Mouse (Mus musculus): ENCODE results near the gene Olfr204. TPM values are rescaled to one million over a fixed set of nuclear protein-coding genes. Genes with fewer than 3 reads are reported as not detected.
"Not testable (repeated sequence)": the region's sequence is repeated elsewhere in the genome, so short reads cannot be mapped to it uniquely, and the experiment has no call there.

The Olfr204 gene
- polyA plus RNA-seq, 1 experiment from 2014 or later: not detected

GRCm38 (mm10) chr16:59280542-59280941 lies 37.5 kb downstream of the Olfr204 start:
- Histone ChIP-seq H3K36me3 (ENCODE audit: control insufficient read depth, insufficient read depth, low read length) (no peaks in the 10 kb centered on the region), H3K27ac (ENCODE audit: low read depth, low read length) (no peak overlapping the region)
- WGBS: 81% methylated on average over 3 of the region's 3 CpGs

GRCm38 (mm10) chr16:59272532-59272931 lies 45.5 kb downstream of the Olfr204 start, which contains the start of gene Olfr201:
Gene Olfr201 (minus strand): TSS chr16:59272632.
- ATAC-seq; H3K27ac ChIP-seq (ENCODE audit: low read depth, low read length); H3K4me2 ChIP-seq (ENCODE audit: low read length); H3K36me3 ChIP-seq (ENCODE audit: control insufficient read depth, insufficient read depth, low read length); H3K4me1 ChIP-seq (ENCODE audit: control insufficient read depth, insufficient read depth, low read depth, low read length); H3K9me3 ChIP-seq (ENCODE audit: control insufficient read depth, low read length); H3K9ac ChIP-seq (ENCODE audit: low read depth, low read length); H3K27me3 ChIP-seq (replicated peaks; ENCODE audit: control insufficient read depth, insufficient read depth, low read length); H3K4me3 ChIP-seq (ENCODE audit: low read length): not testable (repeated sequence)
- WGBS: 87% methylated on average over 4 of the region's 4 CpGs

More at GRCm38 (mm10) chr16:59280542-59280941, 37.5 kb downstream of the Olfr204 start:
- Histone ChIP-seq H3K4me2 (ENCODE audit: low read length) (no peak overlapping the region), H3K27me3 (replicated peaks; ENCODE audit: control insufficient read depth, insufficient read depth, low read length) (no peaks in the 10 kb centered on the region), H3K9ac (ENCODE audit: low read depth, low read length) (no peak overlapping the region), H3K4me1 (ENCODE audit: control insufficient read depth, insufficient read depth, low read depth, low read length) (no peaks in the 10 kb centered on the region), H3K9me3 (ENCODE audit: control insufficient read depth, low read length) (no peaks in the 10 kb centered on the region), H3K4me3 (ENCODE audit: low read length) (no peak overlapping the region)
- ATAC-seq: no peak

GRCm38 (mm10) chr16:59269097-59269496 lies 49.0 kb downstream of the Olfr204 start:
- not testable (repeated sequence) for H3K4me3 ChIP-seq (ENCODE audit: low read length); H3K4me1 ChIP-seq (ENCODE audit: control insufficient read depth, insufficient read depth, low read depth, low read length); H3K27ac ChIP-seq (ENCODE audit: low read depth, low read length); H3K9ac ChIP-seq (ENCODE audit: low read depth, low read length); H3K9me3 ChIP-seq (ENCODE audit: control insufficient read depth, low read length); H3K36me3 ChIP-seq (ENCODE audit: control insufficient read depth, insufficient read depth, low read length); ATAC-seq; H3K4me2 ChIP-seq (ENCODE audit: low read length); H3K27me3 ChIP-seq (replicated peaks; ENCODE audit: control insufficient read depth, insufficient read depth, low read length)
- 84% methylated on average over 4 of the region's 4 CpGs for WGBS

Other genes starting within 250 kb of the Olfr204 start
- gene Olfr190, start 240.2 kb downstream of the Olfr204 start, polyA plus RNA-seq (2015; fragmentation: Nextera tagmentation; extraction: Ambion mirVana): not detected in 2 replicates
- gene Olfr191, start 228.4 kb downstream of the Olfr204 start, polyA plus RNA-seq (2015; fragmentation: Nextera tagmentation; extraction: Ambion mirVana): not detected in 2 replicates
- gene Olfr193, start 206.4 kb downstream of the Olfr204 start, polyA plus RNA-seq (2015; fragmentation: Nextera tagmentation; extraction: Ambion mirVana): not detected in 2 replicates
- not detected in 2 replicates for gene Olfr194, start 197.2 kb downstream of the Olfr204 start, polyA plus RNA-seq (2015; fragmentation: Nextera tagmentation; extraction: Ambion mirVana)
- gene Olfr195, start 171.2 kb downstream of the Olfr204 start, polyA plus RNA-seq (2015; fragmentation: Nextera tagmentation; extraction: Ambion mirVana): not detected in 2 replicates
- gene Olfr196, start 147.8 kb downstream of the Olfr204 start, polyA plus RNA-seq (2015; fragmentation: Nextera tagmentation; extraction: Ambion mirVana): not detected in 2 replicates
- gene Olfr198, start 114.7 kb downstream of the Olfr204 start, polyA plus RNA-seq (2015; fragmentation: Nextera tagmentation; extraction: Ambion mirVana): not detected in 2 replicates
- gene Olfr199, start 98.5 kb downstream of the Olfr204 start, polyA plus RNA-seq (2015; fragmentation: Nextera tagmentation; extraction: Ambion mirVana): not detected in 2 replicates
- not detected in 2 replicates for gene Olfr201, start 45.6 kb downstream of the Olfr204 start, polyA plus RNA-seq (2015; fragmentation: Nextera tagmentation; extraction: Ambion mirVana)
- gene Olfr202, start 31.5 kb downstream of the Olfr204 start, polyA plus RNA-seq (2015; fragmentation: Nextera tagmentation; extraction: Ambion mirVana): not detected in 2 replicates
- gene Olfr203, start 19.4 kb downstream of the Olfr204 start, polyA plus RNA-seq (2015; fragmentation: Nextera tagmentation; extraction: Ambion mirVana): not detected in 2 replicates
- not detected in 2 replicates for gene Olfr205, start 12.9 kb upstream of the Olfr204 start, polyA plus RNA-seq (2015; fragmentation: Nextera tagmentation; extraction: Ambion mirVana)
- not detected in 2 replicates for gene Olfr206, start 31.0 kb upstream of the Olfr204 start, polyA plus RNA-seq (2015; fragmentation: Nextera tagmentation; extraction: Ambion mirVana)
- gene Olfr209, start 45.7 kb upstream of the Olfr204 start, polyA plus RNA-seq (2015; fragmentation: Nextera tagmentation; extraction: Ambion mirVana): not detected in 2 replicates
- not detected in 2 replicates for gene Gabrr3, start 89.1 kb upstream of the Olfr204 start, polyA plus RNA-seq (2015; fragmentation: Nextera tagmentation; extraction: Ambion mirVana)
- 16.8 and 19.0 TPM in 2 replicates for gene Riox2, start 153.5 kb upstream of the Olfr204 start, polyA plus RNA-seq (2015; fragmentation: Nextera tagmentation; extraction: Ambion mirVana)